Mouse (Mus musculus): ENCODE results near the gene Olfr305. TPM values are rescaled to one million over a fixed set of nuclear protein-coding genes. Genes with fewer than 3 reads are reported as not detected.

Olfr305 gene
- not detected in 2 replicates for total RNA-seq (2023)

GRCm38 (mm10) chr7:86366828-86367227 lies at the start of gene Olfr305:
Olfr305 (minus strand) TSS chr7:86366928.

GRCm38 (mm10) chr7:86403546-86403945 lies 36.8 kb upstream of the Olfr305 start, which contains the start of gene Olfr301:
Olfr301 (plus strand) TSS chr7:86403846.

GRCm38 (mm10) chr7:86397689-86398088 lies 31.0 kb upstream of the Olfr305 start, which contains the start of gene Olfr303:
Olfr303 (minus strand) TSS chr7:86397789.

GRCm38 (mm10) chr7:86386558-86386957 lies 19.8 kb upstream of the Olfr305 start, which contains the start of gene Olfr304:
Olfr304 (minus strand) TSS chr7:86386658.

GRCm38 (mm10) chr7:86337486-86337885 lies 29.2 kb downstream of the Olfr305 start, which contains the start of gene Olfr307:
Olfr307 (minus strand) TSS chr7:86337586.

GRCm38 (mm10) chr7:86325530-86325929 lies 41.2 kb downstream of the Olfr305 start, which contains the start of gene Olfr308:
Olfr308 (minus strand) TSS chr7:86325630.

GRCm38 (mm10) chr7:86313608-86314007 lies 53.1 kb downstream of the Olfr305 start, which contains the start of gene Olfr309:
Olfr309 (minus strand) TSS chr7:86313708.

Other genes with a start within 250 kb of the Olfr305 start
- not detected in 2 replicates for gene Vmn2r75, start 195.2 kb downstream of the Olfr305 start, total RNA-seq (2023)
- not detected in 2 replicates for gene Vmn2r76, start 120.6 kb downstream of the Olfr305 start, total RNA-seq (2023)
- not detected in 2 replicates for gene Olfr310, start 89.8 kb downstream of the Olfr305 start, total RNA-seq (2023)
- gene Olfr309, start 53.2 kb downstream of the Olfr305 start, total RNA-seq (2023), result not detected in 2 replicates
- gene Olfr308, start 41.3 kb downstream of the Olfr305 start, total RNA-seq (2023), result not detected in 2 replicates
- gene Olfr307, start 29.3 kb downstream of the Olfr305 start, total RNA-seq (2023), result not detected in 2 replicates
- gene Olfr304, start 19.7 kb upstream of the Olfr305 start, total RNA-seq (2023), result not detected in 2 replicates
- gene Olfr303, start 30.9 kb upstream of the Olfr305 start, total RNA-seq (2023), result not detected in 2 replicates
- gene Olfr301, start 36.9 kb upstream of the Olfr305 start, total RNA-seq (2023), result not detected in 2 replicates
- gene Olfr299, start 93.0 kb upstream of the Olfr305 start, total RNA-seq (2023), result not detected in 2 replicates
- gene Olfr298, start 125.6 kb upstream of the Olfr305 start, total RNA-seq (2023), result not detected in 2 replicates
- not detected in 2 replicates for gene Olfr297, start 153.0 kb upstream of the Olfr305 start, total RNA-seq (2023)
- not detected in 2 replicates for gene Olfr295, start 216.9 kb upstream of the Olfr305 start, total RNA-seq (2023)
- gene Olfr294, start 249.7 kb upstream of the Olfr305 start, total RNA-seq (2023), result not detected in 2 replicates